Mouse (Mus musculus): ENCODE measurements at regions not wholly inside any gene's neighbourhood (a gene's known extent, or its start where the extent isn't known, plus 50 kb on each side); places are given as distances from the start of the nearest gene placed in this dataset.

DNA sequence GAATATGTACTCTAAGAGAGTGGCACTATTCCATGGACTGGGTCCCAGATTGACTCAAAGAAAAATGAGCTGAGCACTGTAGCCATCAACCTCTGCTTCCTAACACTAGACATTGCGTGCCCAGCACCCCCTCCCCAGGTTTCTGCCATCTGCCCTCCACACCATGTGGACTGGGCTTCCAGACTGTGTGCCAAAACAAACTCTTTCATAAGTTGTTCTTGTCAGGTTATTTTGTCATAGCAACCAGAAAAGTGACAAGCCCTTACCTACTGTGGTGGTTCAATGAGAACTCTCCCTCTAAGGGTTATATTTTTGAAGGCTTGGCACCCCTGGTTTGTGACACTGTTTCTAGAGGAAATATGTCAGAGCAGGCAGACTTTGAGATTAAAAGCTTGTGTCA lies 234.3 kb upstream of the Rnaseh2b start:
- Histone ChIP-seq H3K4me2 (ENCODE audit: insufficient read depth, low read depth, poor library complexity, severe bottlenecking) (no peak overlapping the region), H3K4me3 (replicated peaks in 1 of 3; ENCODE audit: low read depth in 2 of 3, low read length in 2 of 3, poor library complexity in 1 of 3) (no peak overlapping the region), H3K4me1 (ENCODE audit: control insufficient read depth in 1 of 2, insufficient read depth in 2 of 2) (no peaks in the 10 kb centered on the region), H3K27ac (ENCODE audit: insufficient read depth, low read depth) (no peak overlapping the region), H3K27me3 (replicated peaks) (no peaks in the 10 kb centered on the region), H3K9ac (ENCODE audit: insufficient read depth, low read depth) (no peak overlapping the region), H3K79me2 (replicated peaks; ENCODE audit: control insufficient read depth, extremely low read depth, insufficient read depth, poor library complexity, severe bottlenecking) (no peaks in the 10 kb centered on the region), H3K9me3 (replicated peaks; ENCODE audit: low read length) (peaks cover 8% of the 10 kb centered on the region), H3K36me3 (replicated peaks in 1 of 2; ENCODE audit: control insufficient read depth in 1 of 2, insufficient read depth in 1 of 2, low read length in 1 of 2) (no peaks in the 10 kb centered on the region)
- dilution Hi-C loops (cut with MboI; ENCODE audit: extremely low pct_ligation_motif_present, extremely low pct_unique_long_range_greater_than_20kb, low sequenced_read_pairs), result no loop called here
- no peak for DNase-seq (ENCODE audit: extremely low read depth)
- in situ Hi-C loops (cut with MboI; ENCODE audit: low pct_ligation_motif_present, low pct_unique_long_range_greater_than_20kb, low sequenced_read_pairs), result no loop called here
- no peak for TF ChIP-seq MEF2A (IDR thresholded peaks at IDR 0.05; ENCODE audit: borderline replicate concordance, low read depth, low read length)
- TF ChIP-seq NELFE (IDR thresholded peaks at IDR 0.05; ENCODE audit: low read depth, low read length), result no peak
- TF ChIP-seq E2F4 (IDR thresholded peaks at IDR 0.05; ENCODE audit: insufficient replicate concordance, low read depth, low read length), result no peak
- TF ChIP-seq ZMIZ1 (IDR thresholded peaks at IDR 0.05; ENCODE audit: low read depth, low read length), result no peak
- no peak for TF ChIP-seq MYC (IDR thresholded peaks at IDR 0.05; ENCODE audit: low read depth, low read length)
- TF ChIP-seq MAZ (IDR thresholded peaks at IDR 0.05; ENCODE audit: low read depth, low read length), result no peak
- TF ChIP-seq ZNF384 (IDR thresholded peaks at IDR 0.05; ENCODE audit: low read depth, low read length), result no peak
- no peak for TF ChIP-seq JUN (IDR thresholded peaks at IDR 0.05; ENCODE audit: insufficient read depth, low read depth, low read length)
- no peak for TF ChIP-seq ETS1 (conservative IDR thresholded peaks at IDR 0.05; ENCODE audit: low read depth, low read length)
- TF ChIP-seq POLR2A (IDR thresholded peaks at IDR 0.05; ENCODE audit: low read depth, low read length), result no peak
- TF ChIP-seq CHD1 (IDR thresholded peaks at IDR 0.05; ENCODE audit: low read depth, low read length), result no peak
- no peak for TF ChIP-seq HCFC1 (IDR thresholded peaks at IDR 0.05; ENCODE audit: low read depth, low read length)
- TF ChIP-seq GABPA (IDR thresholded peaks at IDR 0.05; ENCODE audit: insufficient replicate concordance, low read depth, low read length), result no peak
- TF ChIP-seq USF1 (IDR thresholded peaks at IDR 0.05; ENCODE audit: low read depth, low read length), result no peak
- no peak for TF ChIP-seq BHLHE40 (IDR thresholded peaks at IDR 0.05; ENCODE audit: low read depth, low read length)
- TF ChIP-seq RCOR1 (conservative IDR thresholded peaks at IDR 0.05; ENCODE audit: low read depth, low read length), result no peak
- TF ChIP-seq EP300 (IDR thresholded peaks at IDR 0.05; ENCODE audit: low read length), result no peak
- TF ChIP-seq UBTF (IDR thresholded peaks at IDR 0.05; ENCODE audit: low read depth, low read length), result no peak
- TF ChIP-seq IRF4 (IDR thresholded peaks at IDR 0.05; ENCODE audit: low read depth, low read length), result no peak
- no peak for TF ChIP-seq CTCF (conservative IDR thresholded peaks at IDR 0.05 in 1 of 2, IDR thresholded peaks at IDR 0.05 in 1 of 2; ENCODE audit: low read depth in 2 of 2, low read length in 2 of 2)

DNA sequence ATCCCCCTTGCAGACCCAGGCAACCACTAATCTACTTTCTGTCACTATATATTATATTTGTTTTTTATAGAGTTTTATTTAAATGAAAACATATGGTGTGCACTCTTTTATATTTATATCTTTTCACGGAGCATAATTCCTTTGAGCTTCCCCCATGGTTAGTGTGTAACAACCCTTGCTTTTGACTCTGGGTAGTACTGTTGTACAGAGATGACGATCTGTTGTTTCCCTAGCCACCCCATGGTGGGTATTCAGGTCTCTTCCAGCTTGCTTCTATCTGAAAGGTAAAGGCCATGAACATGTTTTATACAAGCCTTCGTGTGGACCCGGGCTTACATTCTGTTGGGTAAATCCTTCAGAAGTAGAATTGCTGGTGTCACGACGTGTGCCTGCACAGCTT lies 221.2 kb upstream of the Rnaseh2b start:
- Histone ChIP-seq H3K4me1 (ENCODE audit: control insufficient read depth in 1 of 2, insufficient read depth in 2 of 2) (no peaks in the 10 kb centered on the region), H3K4me3 (replicated peaks in 1 of 3; ENCODE audit: low read depth in 2 of 3, low read length in 2 of 3, poor library complexity in 1 of 3) (no peak overlapping the region), H3K27me3 (replicated peaks) (no peaks in the 10 kb centered on the region), H3K79me2 (replicated peaks; ENCODE audit: control insufficient read depth, extremely low read depth, insufficient read depth, poor library complexity, severe bottlenecking) (no peaks in the 10 kb centered on the region), H3K4me2 (ENCODE audit: insufficient read depth, low read depth, poor library complexity, severe bottlenecking) (no peak overlapping the region), H3K9ac (ENCODE audit: insufficient read depth, low read depth) (no peak overlapping the region), H3K36me3 (replicated peaks in 1 of 2; ENCODE audit: control insufficient read depth in 1 of 2, insufficient read depth in 1 of 2, low read length in 1 of 2) (no peaks in the 10 kb centered on the region), H3K27ac (ENCODE audit: insufficient read depth, low read depth) (no peak overlapping the region), H3K9me3 (replicated peaks; ENCODE audit: low read length) (no peaks in the 10 kb centered on the region)
- in situ Hi-C loops (cut with MboI; ENCODE audit: low pct_ligation_motif_present, low pct_unique_long_range_greater_than_20kb, low sequenced_read_pairs), result no loop called here
- no peak for TF ChIP-seq IRF4 (IDR thresholded peaks at IDR 0.05; ENCODE audit: low read depth, low read length)
- TF ChIP-seq KAT2A (IDR thresholded peaks at IDR 0.05; ENCODE audit: insufficient replicate concordance, low read length), result no peak
- no peak for TF ChIP-seq TCF12 (IDR thresholded peaks at IDR 0.05; ENCODE audit: low read depth, low read length)
- no peak for TF ChIP-seq ELF1 (IDR thresholded peaks at IDR 0.05; ENCODE audit: low read depth, low read length)
- TF ChIP-seq MAZ (IDR thresholded peaks at IDR 0.05; ENCODE audit: low read depth, low read length), result no peak
- no peak for TF ChIP-seq JUN (IDR thresholded peaks at IDR 0.05; ENCODE audit: insufficient read depth, low read depth, low read length)
- no peak for TF ChIP-seq MAFK (IDR thresholded peaks at IDR 0.05; ENCODE audit: insufficient replicate concordance, low read length)
- no peak for DNase-seq (ENCODE audit: extremely low read depth)
- dilution Hi-C loops (cut with MboI; ENCODE audit: extremely low pct_ligation_motif_present, extremely low pct_unique_long_range_greater_than_20kb, low sequenced_read_pairs), result no loop called here

Data from CH12.LX (cell line).